Mouse (Mus musculus): ENCODE measurements around the gene Gipc2. TPM values are rescaled to one million over a fixed set of nuclear protein-coding genes. Genes with fewer than 3 reads are reported as not detected.
A peak's percentile ranks its signal among the peaks of the same experiment; 100 is the strongest.

Gene Gipc2
- total RNA-seq, 4 experiments from 2014 or later = 0.61 to 1.8 (median 0.82) TPM

DNA sequence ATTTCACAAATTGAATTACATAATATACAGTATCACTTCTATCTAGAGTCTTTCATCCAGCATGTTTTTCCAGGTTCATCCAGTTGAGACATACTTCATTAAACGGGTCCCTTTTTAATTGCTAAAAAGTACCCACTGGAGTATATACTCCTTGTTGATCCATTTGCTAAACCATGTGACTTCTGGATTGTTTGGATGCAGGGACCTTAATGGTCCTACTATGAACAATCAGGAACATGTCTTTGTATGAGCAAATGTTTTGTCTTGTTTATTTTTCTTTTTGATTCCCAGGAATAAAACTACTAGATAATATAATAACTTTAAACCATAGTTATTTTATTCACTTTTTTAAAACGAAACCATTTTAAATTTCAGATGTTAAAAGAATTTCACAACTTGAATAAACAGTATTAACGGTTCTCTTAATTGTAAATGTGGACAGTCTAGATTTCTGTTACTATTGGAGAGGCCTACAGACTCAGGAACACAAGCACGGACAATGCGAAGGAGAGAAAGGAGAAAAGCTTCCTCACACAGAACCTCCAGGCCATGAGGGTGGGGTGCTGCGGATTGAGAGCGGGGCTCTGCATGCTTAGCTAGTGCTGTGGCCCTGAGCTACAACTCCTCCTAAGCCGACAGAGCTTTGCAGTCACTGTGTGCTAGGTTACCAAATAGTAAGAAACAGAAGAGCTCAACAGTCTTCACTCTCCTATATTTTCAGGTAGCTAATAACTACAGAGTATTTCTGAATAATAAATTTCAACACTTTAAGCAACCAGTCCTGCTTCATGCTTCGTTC is 24.8 kb upstream of the Gipc2 start:
- DNase-seq = no peak

DNA sequence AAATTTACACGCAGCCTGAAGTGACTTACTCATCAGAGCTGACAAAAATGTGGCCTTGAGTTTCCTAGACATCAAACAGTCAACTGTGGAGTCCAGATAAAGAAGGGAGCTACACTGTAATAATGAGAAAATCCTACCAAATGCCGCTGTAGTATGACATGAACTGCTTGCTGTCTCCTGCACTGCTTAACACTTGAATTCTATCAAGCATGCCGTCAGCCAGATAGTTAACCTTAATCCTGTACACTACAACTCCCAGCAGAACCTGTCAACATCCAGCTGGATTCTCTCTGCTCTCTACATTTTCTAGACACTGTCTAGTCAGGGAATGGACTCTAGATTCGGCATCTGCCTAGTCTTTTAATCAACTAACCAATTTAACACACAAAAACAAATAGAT is 23.3 kb upstream of the Gipc2 start:
- no peak for DNase-seq

DNA sequence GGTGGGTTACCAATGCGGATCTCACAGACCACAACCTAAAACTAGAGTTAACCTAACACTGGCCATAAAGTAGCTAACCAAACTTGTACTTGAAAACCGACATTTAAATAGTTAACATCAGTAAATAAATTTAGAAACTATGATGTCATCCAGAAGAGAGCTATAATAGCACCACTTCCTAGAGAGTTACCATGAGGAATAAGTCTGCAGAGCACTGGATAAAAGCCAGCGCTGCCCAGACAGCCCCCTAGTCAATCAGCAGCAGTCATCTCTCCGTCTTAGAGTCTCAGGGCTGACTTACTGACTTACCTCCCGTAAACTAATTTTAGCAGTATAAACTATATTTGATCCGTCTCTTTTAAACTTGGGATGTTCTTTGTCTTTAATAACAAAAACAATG is 20.1 kb upstream of the Gipc2 start:
- no peak for DNase-seq

DNA sequence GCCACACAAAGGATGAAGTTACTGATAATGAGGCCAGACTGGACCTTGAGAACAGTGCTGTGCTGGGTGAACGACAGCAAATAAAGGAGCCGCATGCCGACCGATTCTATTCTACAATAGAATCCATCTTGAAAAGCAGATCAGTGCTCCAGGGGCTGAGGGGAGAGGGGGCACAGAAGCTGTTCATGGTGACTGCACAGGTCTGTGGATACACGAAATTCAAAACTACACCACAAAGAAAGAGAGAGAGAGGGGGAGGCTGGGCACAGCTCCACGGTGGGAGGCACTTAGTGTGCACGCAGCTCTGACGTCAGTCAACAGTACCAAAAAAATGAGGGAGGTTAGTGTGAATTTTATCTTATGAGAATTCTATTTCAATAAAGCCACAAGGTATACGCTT is 17.5 kb upstream of the Gipc2 start:
- no peak for DNase-seq

DNA sequence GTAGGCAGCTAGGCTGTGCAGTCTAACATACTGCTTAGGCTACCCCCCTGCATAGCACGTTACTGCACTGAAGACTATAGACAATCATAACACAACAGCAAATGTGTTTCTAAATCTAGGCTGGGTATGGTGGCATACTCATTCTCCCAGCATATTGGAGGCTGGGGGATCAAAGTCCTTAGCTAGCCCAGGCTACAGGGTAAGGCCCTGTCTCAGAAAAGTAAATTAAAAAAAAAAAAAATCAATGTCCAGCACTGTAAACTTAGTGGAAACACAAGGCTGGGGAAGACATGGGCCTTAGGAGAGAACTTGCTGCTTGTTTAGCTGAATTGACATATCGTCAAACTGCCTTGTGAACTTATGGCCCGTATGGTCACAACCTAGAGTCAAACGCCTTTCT is 14.6 kb upstream of the Gipc2 start:
- no peak for DNase-seq

DNA sequence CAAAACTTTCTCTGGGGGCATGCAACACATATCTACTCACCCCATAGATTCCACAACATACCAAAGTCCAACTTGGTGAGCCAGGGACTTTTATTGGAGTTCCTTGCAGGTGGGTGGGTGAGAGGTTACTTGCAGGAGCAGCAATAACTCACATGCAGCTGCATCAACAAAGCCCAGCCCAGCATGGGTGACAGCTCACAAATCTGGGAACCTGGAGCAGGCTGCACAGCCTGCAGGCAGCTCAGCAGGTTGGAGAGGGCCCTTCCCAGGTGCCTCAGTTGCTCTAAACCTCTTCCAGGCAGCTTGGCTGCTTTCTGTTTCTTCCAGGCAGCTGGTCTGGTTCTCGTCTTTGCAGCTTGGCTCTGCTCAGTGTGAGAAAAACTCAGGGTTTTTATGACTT is 13.3 kb upstream of the Gipc2 start:
- DNase-seq = no peak

DNA sequence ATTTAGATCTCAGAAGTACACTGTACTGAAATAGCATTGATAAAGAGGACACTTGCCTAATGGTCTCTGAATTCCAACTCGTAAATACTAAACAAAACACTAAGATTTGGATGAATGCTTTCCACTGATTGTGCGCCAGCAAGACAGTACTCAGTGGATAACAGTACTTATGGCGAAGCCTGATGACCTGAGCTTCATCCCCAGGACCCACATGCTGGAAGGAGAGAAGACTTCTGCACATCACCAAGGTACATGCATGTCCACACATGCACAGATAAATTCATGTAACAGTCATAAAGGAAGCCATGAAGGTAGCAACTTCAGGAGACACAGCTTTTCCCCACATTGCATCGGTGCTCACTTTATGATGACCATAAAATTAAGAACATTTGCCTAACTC is 12.8 kb upstream of the Gipc2 start:
- no peak for DNase-seq

DNA sequence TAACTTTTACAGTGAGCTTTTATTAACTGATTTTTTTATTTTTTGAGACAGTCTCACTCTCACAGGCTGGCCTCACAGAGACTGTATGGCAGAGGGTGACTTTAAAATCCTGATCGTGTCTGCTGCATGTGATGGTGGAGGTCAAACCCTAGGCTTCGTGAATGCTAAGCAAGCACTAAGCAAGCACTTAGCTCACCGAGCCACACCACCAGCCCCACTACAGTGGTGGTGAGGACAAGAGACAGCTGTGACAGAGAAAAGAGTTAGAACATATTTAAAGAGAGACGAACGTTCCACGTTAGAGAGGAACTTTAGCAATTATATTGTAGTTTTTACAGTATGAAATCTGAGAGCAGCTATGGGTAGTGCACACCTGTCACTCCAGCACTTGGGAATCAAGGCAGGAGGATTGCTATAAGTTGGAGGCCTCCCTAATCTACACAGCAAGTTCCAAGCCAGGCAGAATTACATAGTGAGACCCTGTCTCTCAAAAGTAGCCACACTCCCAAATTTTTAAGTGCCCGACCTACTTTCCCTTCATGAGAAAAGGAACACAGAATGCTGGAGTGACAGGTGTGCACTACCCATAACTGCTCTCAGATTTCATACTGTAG is 6.4 kb upstream of the Gipc2 start:
- no peak for DNase-seq

DNA sequence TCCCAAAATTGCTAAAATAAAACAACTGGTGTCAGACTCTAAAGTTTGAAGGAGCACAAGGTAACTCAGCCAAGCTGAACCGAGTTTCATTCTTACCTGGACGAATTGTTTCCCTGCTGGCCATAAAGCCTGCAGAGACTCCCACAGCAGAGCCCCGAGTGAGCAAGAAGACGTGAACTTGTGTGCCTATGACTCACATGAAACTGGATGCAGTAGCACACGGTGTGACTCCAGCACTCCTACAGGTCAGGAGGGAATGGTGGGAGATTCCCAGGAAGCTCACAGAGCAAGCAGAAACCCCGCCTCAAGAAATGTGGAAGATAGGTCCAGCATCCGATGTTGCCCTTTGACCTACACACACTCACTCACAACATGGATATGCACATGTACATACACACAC is 5.8 kb upstream of the Gipc2 start:
- DNase-seq = no peak

DNA sequence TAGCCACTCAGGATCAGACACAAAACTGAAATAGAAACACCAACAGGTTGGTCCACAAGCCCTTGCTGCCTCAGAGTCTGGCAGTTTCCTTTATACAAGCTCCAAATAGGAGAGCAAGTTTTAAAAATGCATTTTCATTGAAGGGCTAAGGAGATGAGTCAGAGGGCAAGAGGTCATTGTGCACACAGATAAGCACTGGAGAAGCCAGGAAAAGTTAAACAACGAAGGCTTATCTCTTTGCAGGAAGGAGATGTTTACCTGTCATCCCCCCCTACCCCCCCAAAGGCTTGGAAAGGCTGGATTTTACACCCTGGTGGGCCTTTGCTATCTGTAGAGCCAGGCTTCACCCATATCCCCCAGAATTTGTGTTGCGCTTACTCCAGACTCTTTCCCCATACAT is 5.2 kb upstream of the Gipc2 start:
- DNase-seq = no peak

DNA sequence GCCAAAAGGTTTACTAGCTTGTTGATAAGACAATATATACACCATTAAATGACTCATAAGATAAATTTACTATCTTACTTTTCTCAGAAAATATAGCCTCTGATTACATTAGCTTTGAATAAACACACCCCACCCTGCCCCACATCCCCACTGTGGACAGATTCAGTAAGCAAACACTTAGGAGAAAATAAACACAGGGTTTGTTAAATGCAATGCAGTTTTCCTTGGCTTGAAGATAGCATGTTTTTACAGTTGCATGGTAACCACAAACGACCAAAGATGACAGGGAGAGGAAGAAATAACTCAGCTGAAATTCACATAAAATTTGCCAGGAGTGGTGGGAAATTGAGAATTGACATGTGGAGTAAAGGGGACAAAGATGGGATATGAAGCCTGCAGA is 4.4 kb upstream of the Gipc2 start:
- no peak for DNase-seq

DNA sequence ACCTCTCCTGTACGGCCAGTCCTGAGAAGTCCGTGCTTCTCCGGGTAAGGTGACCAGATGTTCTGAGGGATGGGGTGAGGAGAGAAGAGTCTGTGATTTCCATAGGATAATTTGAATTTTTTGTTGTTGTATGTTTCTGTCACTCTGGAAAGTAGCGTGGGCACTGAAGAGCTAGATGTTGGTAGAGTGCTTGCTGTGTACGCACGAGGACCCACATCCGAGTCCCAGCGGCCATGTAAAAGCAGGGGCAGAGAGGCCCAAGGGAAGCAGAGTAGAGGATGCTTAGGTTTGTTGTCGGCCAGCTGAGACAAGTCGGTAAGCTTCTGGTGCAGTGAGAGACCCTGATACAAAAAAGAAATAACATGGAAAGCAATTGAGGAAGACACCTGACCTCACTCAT is 2.0 kb upstream of the Gipc2 start:
- no peak for DNase-seq

DNA sequence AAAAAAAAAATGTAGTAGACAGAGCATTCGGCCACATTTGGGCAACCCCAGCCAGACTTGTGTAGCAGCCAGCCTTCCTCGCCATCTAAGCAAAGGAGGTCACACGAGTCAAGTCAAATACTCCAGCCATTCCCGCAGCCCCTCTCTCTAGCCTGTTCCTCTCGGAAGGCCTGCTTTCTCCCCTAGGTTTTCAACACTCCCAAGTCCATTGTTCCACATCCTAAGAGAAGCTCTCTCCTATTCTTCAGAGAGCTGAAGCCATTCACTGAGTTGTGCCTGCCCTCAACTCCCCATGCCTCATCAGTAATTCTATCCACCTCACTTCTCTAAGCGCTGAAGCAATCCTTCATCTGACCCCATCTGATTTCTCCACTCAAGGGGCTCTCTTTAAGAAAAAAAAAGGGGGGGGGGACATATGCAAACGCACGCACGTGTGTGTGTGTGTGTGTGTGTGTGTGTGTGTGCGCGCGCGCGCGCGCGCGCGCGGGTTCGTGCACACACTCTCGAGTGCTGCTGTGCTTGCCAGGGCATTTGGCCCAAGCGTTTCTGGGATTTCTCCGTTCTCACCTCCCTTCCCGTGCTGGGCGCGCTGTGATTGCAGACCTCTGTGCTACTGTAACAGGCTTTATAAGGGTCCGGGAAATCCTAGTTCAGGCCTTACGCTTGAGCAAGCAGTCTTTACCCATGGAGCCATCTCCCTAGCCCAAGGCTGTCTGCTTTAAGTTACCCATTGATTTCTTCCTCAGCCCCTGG is 845 bp upstream of the Gipc2 start:
- DNase-seq = no peak

DNA sequence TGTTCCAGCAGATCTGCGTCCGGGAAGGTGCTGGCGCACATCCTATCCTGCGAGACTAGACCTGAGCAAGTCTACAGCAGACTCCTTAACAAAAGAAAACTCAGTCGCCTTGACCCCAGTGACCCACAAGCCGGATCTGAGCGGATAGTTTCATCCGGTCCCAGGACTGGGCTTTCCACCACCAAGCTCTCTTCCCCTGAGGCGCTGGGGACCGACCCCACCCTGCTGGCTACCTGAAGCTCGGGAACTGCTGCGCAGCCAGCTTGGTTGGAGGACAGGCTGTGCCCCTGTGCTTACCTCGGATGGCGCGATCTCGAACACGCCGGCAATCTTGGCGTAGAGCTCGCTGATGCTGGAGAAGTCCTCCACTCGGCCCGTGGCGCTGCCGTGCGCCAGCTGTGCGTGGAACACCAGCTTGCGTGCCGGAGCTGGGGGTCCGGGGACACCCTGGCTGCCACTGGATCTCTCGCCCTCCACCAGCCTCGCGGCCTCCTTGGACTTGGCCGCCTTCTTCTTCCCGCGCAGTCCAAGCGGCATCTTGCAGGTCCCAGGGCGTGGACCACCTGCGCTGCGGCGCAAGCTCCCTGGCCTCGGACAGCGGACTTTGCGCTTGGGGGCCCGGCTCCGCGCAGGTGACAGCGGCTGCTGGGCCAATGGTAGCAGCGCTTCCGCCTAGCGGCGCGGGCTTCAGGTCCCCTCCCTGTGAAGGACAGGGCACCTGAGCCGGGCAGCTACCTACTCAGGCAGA is 505 bp downstream of the Gipc2 start:
- peak; percentile 40 for DNase-seq

DNA sequence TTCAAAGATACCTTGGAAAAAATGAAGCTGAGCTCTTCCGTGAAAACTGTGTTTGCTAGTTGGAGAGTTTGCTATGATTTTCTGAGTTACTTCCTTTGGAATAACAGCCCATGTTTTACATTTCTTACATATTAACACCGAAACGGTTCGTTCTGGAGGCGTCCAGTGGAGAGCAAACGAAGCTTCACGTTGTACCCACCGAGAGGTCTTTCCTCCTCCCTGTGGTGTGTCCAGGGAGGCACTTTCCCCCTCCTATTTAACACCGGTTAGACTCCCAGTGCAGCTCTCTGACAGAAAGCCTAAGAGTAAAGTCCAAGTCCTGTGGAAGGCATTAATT is 1.0 kb downstream of the Gipc2 start:
- no peak for DNase-seq

DNA sequence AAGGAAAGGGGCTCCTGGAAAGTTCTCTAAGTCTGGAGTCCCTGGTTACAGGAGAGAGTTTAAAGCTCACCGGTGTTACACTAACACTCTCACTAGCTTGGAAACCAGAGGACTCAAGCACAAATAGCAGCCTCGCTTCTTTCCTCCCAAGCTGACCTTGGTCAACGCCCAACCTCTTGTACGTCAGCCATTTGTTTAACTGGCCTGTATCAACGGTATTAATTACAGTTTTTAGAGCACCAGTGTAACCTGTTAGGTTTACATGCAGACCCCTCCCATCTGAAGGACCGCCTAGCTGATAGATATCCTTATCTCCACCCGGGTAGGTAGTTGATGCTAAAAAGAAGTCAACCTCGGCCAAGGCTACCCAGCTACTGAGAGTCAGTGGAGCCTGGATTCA is 2.7 kb downstream of the Gipc2 start:
- no peak for DNase-seq

DNA sequence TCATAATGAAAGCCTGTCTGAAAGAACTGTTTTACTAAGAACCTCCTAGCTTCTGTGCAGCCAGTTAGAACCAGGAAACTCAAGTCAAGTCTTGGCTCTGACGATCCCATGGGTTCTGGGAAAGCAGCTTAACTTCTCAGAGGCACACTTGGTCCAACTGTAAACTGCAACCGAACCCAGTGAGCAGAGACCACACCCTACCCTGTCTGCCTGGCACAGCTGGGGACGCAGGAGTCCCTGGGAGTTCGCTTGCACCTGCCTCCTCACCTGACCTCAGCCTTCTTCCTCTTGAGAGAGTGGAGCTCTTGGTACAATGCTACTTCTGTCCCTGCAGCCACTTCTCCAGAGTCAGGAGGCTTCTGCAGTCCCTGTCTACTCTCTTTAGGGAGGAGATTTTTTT is 5.4 kb downstream of the Gipc2 start:
- no peak for DNase-seq

DNA sequence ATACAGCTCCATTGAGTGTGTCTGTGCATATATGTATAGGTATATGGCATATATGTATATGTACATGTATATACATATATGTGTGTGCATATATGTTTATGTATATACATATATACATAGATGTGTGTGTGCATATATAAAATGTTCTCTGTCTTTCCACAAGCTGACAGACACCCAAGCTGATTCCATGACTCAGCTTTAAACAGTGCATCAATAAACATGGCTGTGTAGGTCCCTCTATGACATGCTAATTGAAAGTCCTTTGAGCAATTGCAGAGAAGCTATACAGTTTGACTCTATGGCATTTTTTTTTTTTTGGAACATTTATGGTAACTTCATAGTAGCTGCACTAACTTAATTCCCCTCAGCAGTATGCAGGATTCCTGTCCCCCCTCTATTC is 6.7 kb downstream of the Gipc2 start:
- DNase-seq = no peak

DNA sequence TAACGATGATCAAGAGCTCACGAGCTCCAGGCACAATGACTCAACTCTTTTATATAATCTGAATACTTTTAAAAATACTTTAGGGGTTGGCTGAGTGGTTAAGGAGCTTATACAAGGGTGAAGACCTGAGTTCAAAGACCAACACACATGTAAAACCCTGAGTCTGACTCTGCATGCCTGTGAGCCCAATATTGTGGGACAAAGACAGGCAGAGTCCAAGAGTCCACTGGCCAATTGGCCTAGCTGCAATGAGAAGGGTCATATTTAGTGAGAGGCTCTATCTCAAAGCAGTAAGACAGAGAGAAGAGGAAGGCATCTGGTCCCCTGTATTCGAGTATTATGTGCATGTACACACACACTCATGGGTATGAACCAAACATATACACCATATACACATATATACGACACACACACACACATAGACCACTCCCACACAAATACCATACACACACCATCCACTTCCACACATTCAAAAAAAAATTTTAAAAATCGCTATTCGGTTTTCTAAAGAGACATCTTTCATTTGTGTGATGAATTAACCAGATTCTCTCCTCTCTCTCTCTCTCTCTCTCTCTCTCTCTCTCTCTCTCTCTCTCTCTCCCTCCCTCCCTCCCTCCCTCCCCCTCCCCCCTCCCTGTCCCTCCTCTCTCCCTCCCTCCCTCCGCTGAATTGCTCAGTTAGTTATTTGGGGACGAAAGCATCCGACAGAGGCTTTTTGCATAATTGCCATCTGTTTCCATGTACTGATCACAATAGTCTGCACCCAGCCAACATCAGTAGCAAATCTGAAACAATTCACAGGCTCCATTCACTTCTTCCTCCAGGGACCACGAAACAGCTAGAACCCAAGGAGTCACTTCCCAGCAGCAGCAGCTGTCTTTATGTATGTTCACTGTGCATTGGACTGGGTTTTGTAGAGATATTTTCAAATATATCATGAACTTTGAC is 7.4 kb downstream of the Gipc2 start:
- no peak for DNase-seq

DNA sequence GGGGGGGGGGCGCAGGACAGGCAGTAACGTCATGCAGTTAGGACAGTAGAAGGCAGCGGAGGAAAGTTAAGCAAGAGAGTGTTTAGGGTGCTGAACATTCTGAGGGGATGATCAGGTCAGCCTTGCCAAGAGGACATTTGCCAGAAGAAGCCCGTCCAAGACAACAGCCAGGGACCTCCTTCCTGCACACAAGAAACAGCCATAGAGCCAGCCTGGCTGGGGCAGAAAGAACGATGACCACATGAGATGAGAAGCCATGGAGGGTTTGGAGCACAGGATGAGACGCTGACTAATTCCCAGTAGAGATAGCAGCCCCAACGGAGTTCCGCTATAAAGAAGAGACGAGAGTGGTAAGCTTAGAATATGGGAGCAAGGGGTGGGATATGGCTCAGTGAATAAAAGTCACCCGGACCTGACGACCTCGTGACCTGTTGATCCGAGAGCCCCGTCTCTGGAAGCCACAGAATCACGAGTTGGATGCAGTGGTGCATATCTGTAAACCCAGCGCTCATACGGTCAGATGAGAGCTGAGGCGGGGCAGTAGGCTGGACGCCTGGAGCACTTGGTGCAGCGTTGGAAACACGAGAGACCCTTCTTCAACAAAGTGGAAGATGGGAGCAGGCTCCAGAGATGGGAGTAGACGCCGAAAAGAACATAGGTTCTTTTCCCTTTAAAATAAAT is 9.1 kb downstream of the Gipc2 start:
- no peak for DNase-seq

DNA sequence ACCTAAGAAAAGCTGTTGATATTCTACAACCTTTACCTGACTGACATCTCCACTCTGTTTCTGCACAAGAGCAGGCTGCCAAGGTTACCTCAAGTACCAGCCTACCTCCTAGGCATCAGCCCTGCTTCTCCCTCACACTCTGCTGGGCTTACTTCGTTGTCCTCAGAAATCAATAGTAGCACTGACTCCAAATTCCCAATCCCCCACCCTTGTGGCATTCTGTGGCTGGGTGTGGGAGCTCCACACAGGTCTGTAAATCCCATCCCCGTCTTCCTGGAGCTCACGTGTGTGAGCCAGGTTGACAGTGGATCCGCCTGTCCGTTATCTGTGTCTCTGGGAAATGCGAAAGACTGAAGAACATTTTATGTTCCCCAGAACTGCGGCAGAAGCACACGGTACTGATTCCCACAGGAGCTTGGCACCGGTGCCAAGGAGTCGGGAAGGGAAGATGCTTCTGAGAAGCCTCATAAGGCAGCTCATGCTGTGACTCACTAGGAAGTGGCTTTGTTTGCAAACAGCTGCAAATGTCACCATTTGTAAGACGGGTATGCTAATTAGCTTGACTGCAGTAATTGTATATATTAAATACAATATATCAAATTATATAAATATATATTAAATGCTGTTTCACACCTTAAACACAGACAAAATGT is 10.6 kb downstream of the Gipc2 start:
- DNase-seq = no peak
